Mouse (Mus musculus) embryonic facial prominence, embryonic 11.5 days (tissue): ENCODE measurements around the gene Lipt2. TPM values are rescaled to one million over a fixed set of nuclear protein-coding genes. Genes with fewer than 3 reads are reported as not detected.

Source experiments
- ATAC-seq: fragments of 200-750 bp; cut with Nextera tagmentation; replicated peaks from 2 replicates; pipeline ENCODE4 v1.8.0; 2017; ENCODE audit warnings: low read depth; ENCODE audit not compliant: insufficient number of reproducible peaks, low FRiP score, low TSS enrichment
- DNase-seq: peaks from one replicate; pipeline ENCODE4 v3.0.0-alpha.2; 2015; ENCODE audit warnings: low spot score
- H3K27ac ChIP-seq: fragments of 300-500 bp; sonication (generic); replicated peaks from 2 replicates; pipeline ENCODE4 v1.5.1; 2014; ENCODE audit warnings: mild to moderate bottlenecking, low read depth, low read length, control low read depth
- H3K27me3 ChIP-seq: fragments of 300-500 bp; sonication (generic); 2 replicates; pipeline ENCODE4 v1.6.1; 2014; ENCODE audit warnings: mild to moderate bottlenecking, low read length, moderate library complexity, mixed read lengths; ENCODE audit not compliant: control insufficient read depth, insufficient read depth
- H3K36me3 ChIP-seq: fragments of 300-500 bp; sonication (generic); replicated peaks from 2 replicates; pipeline ENCODE4 v1.6.1; 2014; ENCODE audit warnings: low read depth, mild to moderate bottlenecking, low read length, moderate library complexity, mixed read lengths; ENCODE audit not compliant: control insufficient read depth, insufficient read depth
- H3K4me1 ChIP-seq: fragments of 300-500 bp; sonication (generic); 2 replicates; pipeline ENCODE4 v1.6.1; 2014; ENCODE audit warnings: low read length, mixed read lengths; ENCODE audit not compliant: control insufficient read depth, insufficient read depth
- H3K4me2 ChIP-seq: fragments of 300-500 bp; sonication (generic); 2 replicates; pipeline ENCODE4 v1.6.1; 2014; ENCODE audit warnings: low read depth, mild to moderate bottlenecking, control low read depth, low read length, moderate library complexity
- H3K4me3 ChIP-seq: fragments of 300-500 bp; sonication (generic); 2 replicates; pipeline ENCODE4 v1.5.1; 2014; ENCODE audit warnings: low read depth, low read length, control low read depth
- H3K9ac ChIP-seq: fragments of 300-500 bp; sonication (generic); replicated peaks from 2 replicates; pipeline ENCODE4 v1.6.1; 2014; ENCODE audit warnings: mild to moderate bottlenecking, control low read depth, low read length
- H3K9me3 ChIP-seq: fragments of 300-500 bp; sonication (generic); replicated peaks from 2 replicates; pipeline ENCODE4 v1.6.1; 2016; ENCODE audit warnings: mild to moderate bottlenecking, low read length, inconsistent platforms, mixed read lengths; ENCODE audit not compliant: control insufficient read depth
- WGBS: fragments of 180-500 bp; shearing (Covaris S2); extraction: QIAGEN DNeasy Blood & Tissue Kit; methylation state at CpG from one replicate; pipeline ENCODE4 v1.1.7; 2014; 5-methylcytosine and 5-hydroxymethylcytosine counted together
- polyA plus RNA-seq: library from polyadenylated mRNA; unstranded; fragments of >200 nt; fragmentation: Nextera tagmentation; extraction: Ambion mirVana; gene quantifications from 2 replicates; pipeline ENCODE4 v1.2.1, GENCODE M21; 2014

The Lipt2 gene
- polyA plus RNA-seq, 1 experiment from 2014 or later: 26.4 TPM

DNA sequence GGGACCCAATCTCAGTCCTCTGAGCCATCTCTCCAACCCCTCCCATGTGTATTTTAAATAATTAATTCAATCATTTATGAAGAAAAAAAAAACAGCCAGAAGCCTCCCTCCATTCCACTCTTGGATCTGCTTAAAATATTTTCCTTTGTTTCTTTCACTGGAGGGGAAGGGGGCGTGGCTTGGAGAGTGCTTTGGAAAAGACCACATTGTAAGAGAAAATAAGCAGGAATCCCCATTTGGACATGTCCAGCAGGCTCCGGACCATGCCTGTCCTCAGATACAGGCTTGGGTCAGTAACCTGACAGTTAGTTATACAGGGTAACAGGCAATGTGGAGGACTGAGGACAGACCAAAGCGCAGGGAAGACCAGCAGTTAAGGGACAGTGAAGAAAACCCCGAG, 33.9 kb upstream of the Lipt2 start:
- no peak overlapping the region for H3K27ac ChIP-seq
- WGBS: 70% methylated on average over 4 of the region's 4 CpGs
- H3K9ac ChIP-seq: no peak overlapping the region
- no peaks in the 10 kb centered on the region for H3K4me1 ChIP-seq
- no peak overlapping the region for H3K4me2 ChIP-seq
- no peaks in the 10 kb centered on the region for H3K27me3 ChIP-seq
- no peaks in the 10 kb centered on the region for H3K9me3 ChIP-seq
- no peaks in the 10 kb centered on the region for H3K36me3 ChIP-seq
- ATAC-seq (no peak), DNase-seq (no peak)
- no peak overlapping the region for H3K4me3 ChIP-seq

DNA sequence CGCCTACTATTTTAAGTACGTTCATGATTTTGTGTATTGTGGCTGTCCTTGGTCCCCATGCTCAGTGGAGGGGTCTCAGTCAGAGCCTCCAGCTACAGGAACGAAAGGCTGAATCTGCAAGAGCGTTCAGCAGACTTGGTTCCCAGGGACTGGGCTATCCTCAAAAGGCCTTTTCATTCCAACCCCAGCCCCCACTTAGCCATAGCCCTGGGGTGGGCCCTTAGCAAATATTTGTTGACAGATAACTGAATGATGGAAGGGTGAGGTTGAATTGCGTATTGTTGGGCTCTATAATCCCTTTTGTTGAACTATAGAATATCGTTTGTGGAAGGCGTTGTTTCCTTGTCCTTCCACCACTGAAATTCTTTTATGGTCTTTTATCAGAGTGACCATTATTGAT, 32.6 kb upstream of the Lipt2 start:
- no peak for ATAC-seq
- H3K9me3 ChIP-seq: no peaks in the 10 kb centered on the region
- no peaks in the 10 kb centered on the region for H3K27me3 ChIP-seq
- WGBS: 76% methylated on average over 7 of the region's 7 CpGs
- no peak overlapping the region for H3K9ac ChIP-seq
- no peaks in the 10 kb centered on the region for H3K36me3 ChIP-seq
- no peak overlapping the region for H3K4me2 ChIP-seq
- no peaks in the 10 kb centered on the region for H3K4me1 ChIP-seq
- no peak overlapping the region for H3K27ac ChIP-seq
- DNase-seq: no peak
- H3K4me3 ChIP-seq: no peak overlapping the region

DNA sequence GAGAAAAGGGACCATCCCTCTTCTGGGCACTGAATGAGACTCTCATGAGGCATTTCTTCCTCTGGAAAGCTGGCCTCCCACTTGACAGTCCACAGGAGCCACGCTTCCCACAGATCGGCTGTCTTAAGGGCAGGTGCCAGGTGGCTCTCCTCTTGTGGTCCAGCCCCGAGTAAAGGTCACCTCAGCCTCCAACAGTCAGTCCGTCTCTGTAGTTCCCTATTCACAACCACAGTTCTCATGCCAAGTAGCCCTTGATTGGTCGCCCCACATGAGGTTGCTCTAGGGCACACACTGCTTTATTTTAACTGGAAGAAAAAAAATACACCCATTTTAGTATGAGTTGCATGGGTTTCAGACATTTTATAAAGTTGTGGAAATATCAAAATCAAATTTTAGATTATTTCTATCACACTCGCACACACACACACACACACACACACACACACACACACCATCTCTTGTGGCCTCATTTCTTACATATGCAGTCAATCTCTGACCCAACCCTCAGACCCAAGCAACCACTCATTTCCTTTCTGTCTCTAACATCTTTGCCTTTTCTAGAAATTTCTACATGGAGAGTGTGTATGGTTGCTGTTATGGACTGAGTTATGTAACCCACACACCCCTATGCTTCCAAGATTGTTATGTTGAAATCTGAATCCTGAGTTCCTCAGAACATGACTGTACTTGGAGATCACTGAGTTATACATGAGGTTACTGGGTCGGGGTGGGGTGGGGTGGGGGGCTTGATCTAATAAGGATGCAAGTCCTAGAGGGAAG, 30.6 kb upstream of the Lipt2 start:
- H3K4me2 ChIP-seq: no peak overlapping the region
- no peak overlapping the region for H3K9ac ChIP-seq
- H3K27me3 ChIP-seq: no peaks in the 10 kb centered on the region
- no peaks in the 10 kb centered on the region for H3K36me3 ChIP-seq
- ATAC-seq (no peak), DNase-seq (no peak)
- no peak overlapping the region for H3K27ac ChIP-seq
- no peaks in the 10 kb centered on the region for H3K9me3 ChIP-seq
- WGBS: 89% methylated on average over 7 of the region's 7 CpGs
- H3K4me1 ChIP-seq: no peaks in the 10 kb centered on the region
- no peak overlapping the region for H3K4me3 ChIP-seq

- DNase-seq: no peak
- Histone ChIP-seq H3K4me2 (no peak overlapping the region), H3K27ac (no peak overlapping the region), H3K9me3 (no peaks in the 10 kb centered on the region), H3K9ac (no peak overlapping the region), H3K4me1 (no peaks in the 10 kb centered on the region), H3K36me3 (no peaks in the 10 kb centered on the region), H3K4me3 (no peak overlapping the region), H3K27me3 (no peaks in the 10 kb centered on the region)
- 76% methylated on average over 6 of the region's 6 CpGs for WGBS
- no peak for ATAC-seq
Measured at GRCm38 (mm10) chr7:100130592-100130991, 28.5 kb upstream of the Lipt2 start.

DNA sequence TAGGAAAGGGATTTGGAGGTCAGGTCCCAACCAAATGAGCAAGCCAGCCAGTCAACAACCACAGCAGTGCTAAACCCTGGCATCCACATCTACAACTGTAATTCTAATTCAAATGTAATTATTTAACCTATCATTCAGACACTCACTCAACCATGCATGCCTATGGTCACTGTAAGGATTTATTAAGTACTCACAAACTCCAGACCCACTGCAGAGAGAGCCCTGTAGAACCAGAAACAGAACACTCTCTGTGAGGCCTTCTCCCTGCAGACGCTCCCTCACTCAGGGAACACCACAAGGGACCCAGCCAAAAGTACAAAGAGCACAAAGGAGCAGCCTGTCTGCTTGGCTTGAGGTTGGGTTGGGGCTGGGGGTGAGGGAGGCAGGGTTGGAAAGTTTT, 26.7 kb upstream of the Lipt2 start:
- DNase-seq: no peak
- Histone ChIP-seq H3K9ac (no peak overlapping the region), H3K4me3 (no peak overlapping the region), H3K27me3 (no peaks in the 10 kb centered on the region), H3K4me2 (no peak overlapping the region), H3K36me3 (no peaks in the 10 kb centered on the region), H3K4me1 (no peaks in the 10 kb centered on the region), H3K27ac (no peak overlapping the region), H3K9me3 (no peaks in the 10 kb centered on the region)
- 71% methylated on average over 1 of the region's 1 CpGs for WGBS
- no peak for ATAC-seq

DNA sequence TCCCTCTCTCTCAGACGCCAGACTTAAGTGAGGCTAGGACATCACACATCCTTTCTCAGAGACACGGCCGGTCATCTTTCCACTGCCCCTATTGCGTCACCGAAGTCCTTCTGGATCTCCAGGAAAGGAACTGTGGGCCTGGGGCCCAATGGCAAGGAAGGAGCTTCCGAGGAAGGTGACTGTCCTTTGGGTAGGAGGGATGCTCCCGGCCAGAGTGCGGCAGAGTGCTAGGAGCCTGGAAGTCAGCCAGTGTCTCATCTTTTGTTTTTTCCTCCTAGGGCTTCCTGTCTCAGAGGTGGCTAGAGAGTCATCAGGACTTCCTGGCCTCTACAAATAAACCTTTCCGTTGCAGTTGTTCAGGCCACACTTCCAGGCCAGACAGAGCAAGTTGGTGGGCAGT, 22.0 kb upstream of the Lipt2 start:
- DNase-seq (no peak), ATAC-seq (no peak)
- Histone ChIP-seq H3K27ac (no peak overlapping the region), H3K9ac (no peak overlapping the region), H3K27me3 (no peaks in the 10 kb centered on the region), H3K36me3 (no peaks in the 10 kb centered on the region), H3K4me3 (no peak overlapping the region), H3K9me3 (no peaks in the 10 kb centered on the region), H3K4me2 (no peak overlapping the region), H3K4me1 (no peaks in the 10 kb centered on the region)
- WGBS: 79% methylated on average over 9 of the region's 9 CpGs

- no peak for ATAC-seq
- WGBS: 93% methylated on average over 4 of the region's 4 CpGs
Measured at GRCm38 (mm10) chr7:100138075-100138474, 21.0 kb upstream of the Lipt2 start.

GRCm38 (mm10) chr7:100140591-100140990, 18.5 kb upstream of the Lipt2 start:
- no peak for DNase-seq
- H3K9me3 ChIP-seq: no peaks in the 10 kb centered on the region
- H3K9ac ChIP-seq: no peak overlapping the region
- H3K4me1 ChIP-seq: no peaks in the 10 kb centered on the region
- no peak overlapping the region for H3K4me2 ChIP-seq
- no peak for ATAC-seq
- H3K4me3 ChIP-seq: no peak overlapping the region
- no peaks in the 10 kb centered on the region for H3K27me3 ChIP-seq
- H3K36me3 ChIP-seq: no peaks in the 10 kb centered on the region
- no peak overlapping the region for H3K27ac ChIP-seq
- WGBS: 74% methylated on average over 1 of the region's 1 CpGs

More at GRCm38 (mm10) chr7:100138075-100138474, 21.0 kb upstream of the Lipt2 start:
- Histone ChIP-seq H3K9ac (no peak overlapping the region), H3K9me3 (no peaks in the 10 kb centered on the region), H3K27me3 (no peaks in the 10 kb centered on the region), H3K27ac (no peak overlapping the region), H3K36me3 (no peaks in the 10 kb centered on the region), H3K4me3 (no peak overlapping the region), H3K4me1 (no peaks in the 10 kb centered on the region), H3K4me2 (no peak overlapping the region)
- no peak for DNase-seq
